Mouse (Mus musculus) mouse embryonic stem cell (cell line): ENCODE data around the gene Hoxd11.

Experiments
- in situ Hi-C, 2 experiments: fragments of 300-500 bp; cut with MboI; formaldehyde crosslinking; loops; 1 replicate in 1 of 2; 3 replicates in 1 of 2; pipeline ENCODE4 v1.14.3; 2019 to 2020; ENCODE audit warnings: low sequenced_read_pairs in 2 of 2, low pct_unique_long_range_greater_than_20kb in 1 of 2, mixed read lengths in 1 of 2; ENCODE audit not compliant: unreplicated experiment in 1 of 2

Hoxd11 gene

DNA sequence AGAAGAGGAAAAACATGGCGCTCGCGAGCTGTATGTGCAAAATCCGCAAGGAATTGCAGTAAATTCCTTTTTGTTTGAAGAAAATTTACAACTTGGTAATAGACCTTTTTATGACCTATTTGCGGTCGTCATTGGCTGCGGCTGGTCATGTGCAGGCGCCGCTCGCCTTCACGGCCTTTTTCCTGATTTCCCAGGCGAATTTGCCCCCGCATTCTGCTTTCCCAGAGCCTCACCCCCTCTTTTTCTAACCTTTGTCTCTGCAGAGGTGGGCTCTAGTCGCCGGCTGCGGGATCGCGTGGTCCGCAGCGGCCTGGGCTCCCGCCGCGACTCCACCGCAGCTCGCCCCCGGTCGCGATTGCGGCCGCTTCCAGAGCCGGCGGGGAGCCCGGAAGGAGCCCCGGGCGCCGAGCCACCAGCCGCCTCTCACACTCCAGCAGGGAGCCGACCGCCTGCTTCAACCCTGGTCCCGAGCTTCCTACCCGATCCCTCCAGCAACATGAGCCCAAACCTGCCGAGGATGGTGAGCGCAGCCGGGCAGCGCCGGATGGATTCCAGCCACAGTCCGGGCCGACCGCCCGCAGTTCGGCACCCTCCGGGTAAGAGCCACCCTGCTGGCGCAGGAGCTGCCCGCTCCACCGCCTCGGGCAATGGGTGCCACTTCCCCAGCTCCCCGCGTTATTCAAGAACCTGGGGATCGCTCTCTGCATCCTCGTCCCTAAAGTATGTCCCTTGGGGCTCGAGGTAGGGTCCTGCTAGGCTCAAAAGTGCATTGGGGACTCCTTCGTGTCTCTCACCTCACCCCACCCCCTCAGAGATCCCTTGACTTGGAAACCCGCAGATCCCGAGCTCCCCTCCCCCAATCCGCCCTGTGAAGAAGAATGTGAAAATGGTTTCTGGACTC lies 32.6 kb downstream of the Hoxd11 start, which contains the start of the genes Hoxd3 and Hoxd4:
Gene Hoxd3 (plus strand): TSS at position 207 of the 901 bp plus-strand sequence.
Gene Hoxd4 (plus strand): TSS at position 209 of the 901 bp plus-strand sequence.
- in situ Hi-C loops = no loop called here

GRCm38 (mm10) chr2:74713239-74714150 lies 34.1 kb downstream of the Hoxd11 start:
- in situ Hi-C loops = no loop called here

DNA sequence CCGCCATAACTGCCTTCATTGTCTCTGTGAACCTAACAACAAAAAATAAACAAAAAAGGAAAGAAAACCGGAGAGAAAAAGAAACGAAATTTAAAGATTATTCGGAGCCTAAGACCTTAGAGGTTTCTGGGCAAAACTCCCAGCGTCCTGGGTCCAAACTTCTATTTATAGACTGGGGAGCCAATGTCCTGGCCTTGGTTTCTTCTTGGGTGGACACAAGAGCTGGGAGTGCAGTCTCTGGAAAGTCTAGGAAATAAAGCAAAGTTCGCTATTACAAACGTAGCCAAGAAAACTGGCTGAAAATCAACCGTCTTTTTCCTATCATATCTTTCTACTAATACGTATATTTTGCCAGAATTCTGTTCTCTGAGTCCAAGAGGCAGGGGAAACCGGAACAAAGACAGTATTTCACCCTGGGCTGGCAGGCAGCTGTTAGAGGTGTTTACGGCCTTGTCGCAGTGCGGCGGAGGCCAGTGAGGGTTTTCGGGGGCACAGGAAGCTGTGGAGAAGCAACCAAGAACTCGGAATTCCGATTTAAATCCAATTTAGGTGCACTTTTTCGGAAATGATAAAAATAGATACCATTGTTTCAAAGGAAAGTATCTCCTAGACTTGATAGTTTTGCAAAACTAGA lies 34.9 kb downstream of the Hoxd11 start:
- in situ Hi-C loops = no loop called here

DNA sequence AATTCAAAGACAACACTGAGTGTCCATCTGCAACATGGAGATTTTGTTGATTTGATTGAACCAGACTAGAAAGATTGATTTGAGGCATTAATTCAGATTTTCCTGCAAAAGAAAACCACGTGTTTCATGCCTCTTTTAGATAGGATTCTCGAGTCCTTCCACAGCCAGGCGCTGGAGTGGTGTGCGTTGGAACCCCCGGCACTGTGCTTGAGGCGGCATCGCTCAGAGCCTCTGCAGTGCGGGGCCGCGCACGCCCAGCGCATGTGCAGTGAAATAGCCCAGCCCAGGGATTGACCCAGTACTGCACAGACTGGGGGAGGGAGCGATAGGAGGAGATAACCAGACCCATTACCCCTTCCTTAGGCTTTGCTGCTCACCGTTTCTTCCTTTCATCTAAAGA lies 35.5 kb downstream of the Hoxd11 start:
- in situ Hi-C loops = no loop called here

GRCm38 (mm10) chr2:74715504-74716241 lies 36.3 kb downstream of the Hoxd11 start:
- in situ Hi-C loops = no loop called here

DNA sequence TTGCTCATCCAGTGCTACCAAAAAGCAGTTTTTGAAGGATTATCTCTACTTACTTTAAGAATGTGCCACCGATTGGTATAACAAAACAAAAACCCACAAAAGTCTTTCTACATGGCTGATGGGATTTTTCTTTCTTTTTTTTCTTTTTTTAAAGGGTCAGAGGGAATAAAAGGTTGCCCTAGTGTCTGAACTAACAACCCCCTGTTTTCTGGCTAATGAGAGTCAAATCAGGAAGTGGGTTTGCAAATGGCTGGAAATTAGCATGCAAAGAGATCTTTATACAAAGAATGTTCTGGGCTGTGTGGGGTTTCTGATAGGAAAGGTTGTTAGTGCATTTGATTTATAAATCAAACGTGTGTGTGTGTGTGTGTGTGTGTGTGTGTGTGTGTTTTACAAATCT lies 41.0 kb downstream of the Hoxd11 start:
- in situ Hi-C loops = no loop called here

DNA sequence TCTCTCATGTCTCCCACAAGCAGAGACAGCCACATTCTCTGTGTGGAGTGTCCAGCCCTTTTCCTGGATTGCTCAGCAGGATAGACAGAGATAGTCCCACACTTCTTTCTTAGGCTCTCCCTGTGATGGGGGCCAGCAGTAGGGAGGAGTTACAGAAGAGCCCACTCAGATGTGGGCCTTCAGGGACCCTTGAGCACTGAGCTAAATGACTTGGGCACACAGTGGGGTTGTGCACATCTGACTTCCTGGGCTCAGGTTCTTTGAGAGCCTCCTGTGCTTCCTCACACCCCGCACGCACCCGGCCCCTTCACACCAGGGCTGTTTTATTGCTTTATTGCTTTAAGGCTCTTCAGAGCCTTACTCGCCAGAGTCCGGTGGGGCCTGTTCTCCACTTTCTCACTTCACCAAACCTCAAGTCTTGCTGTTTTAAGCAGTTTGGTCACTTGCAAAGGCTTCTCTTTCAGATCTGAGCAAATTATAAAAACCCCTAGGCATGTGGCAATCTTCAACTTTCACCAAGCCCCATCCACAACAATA lies 41.7 kb downstream of the Hoxd11 start:
- in situ Hi-C loops = no loop called here

GRCm38 (mm10) chr2:74721882-74722281 lies 42.5 kb downstream of the Hoxd11 start:
- in situ Hi-C loops = no loop called here

DNA sequence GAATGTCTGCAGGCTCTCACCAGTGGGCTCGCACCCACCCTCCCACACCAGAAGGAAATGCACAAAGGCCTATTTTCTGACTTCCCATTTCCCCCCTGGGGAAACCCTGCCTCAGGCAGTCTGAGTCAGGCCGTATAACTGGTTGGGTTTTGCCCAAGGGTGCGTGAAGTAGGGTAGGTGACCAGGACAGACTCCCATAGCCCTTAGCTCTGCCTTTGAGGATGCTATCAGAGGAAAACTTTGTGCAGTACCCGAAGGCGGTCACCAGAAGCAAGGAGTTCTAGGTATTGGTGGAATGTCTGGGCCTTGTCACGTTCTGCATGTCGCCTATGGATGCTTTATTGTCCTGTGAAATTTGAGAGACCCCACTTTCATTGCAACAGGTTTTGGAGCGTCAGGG lies 43.6 kb downstream of the Hoxd11 start:
- in situ Hi-C loops = no loop called here

DNA sequence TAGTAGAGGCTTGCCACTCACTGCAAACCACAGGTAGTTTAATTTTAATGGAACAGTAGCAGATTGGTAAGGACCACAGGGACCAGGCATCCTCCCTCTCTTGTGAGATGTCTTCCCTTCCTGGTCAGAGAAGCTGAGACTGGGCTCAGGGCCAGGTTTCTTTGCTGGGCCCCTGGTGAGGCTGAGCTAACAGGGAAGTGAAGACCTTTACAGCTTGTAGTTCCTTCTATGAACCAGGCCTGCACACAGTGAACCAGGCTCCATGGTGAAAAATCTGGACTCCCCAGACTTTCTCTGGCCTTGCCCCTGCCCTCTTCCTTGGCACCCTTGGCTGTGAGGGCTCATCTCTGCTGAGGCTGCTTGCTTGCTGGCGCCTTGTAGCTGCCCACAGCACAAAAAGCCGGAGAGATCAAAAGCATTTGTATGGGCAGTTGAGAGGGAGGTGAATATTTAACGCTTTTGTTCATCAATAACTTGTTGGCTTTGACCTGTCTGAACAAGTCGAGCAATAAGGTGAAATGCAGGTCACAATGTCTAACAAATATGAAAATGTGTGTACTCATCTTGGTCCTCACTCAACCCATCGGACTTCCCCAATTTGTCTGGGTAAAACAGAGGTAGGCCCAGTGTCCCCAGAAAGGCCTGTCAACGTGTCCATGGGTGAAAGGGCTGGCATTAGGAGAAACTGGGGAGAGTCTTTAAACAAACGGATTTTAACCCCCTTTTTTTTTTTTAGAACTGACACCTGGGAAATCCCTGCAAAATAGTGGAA lies 45.1 kb downstream of the Hoxd11 start:
- in situ Hi-C loops = no loop called here

DNA sequence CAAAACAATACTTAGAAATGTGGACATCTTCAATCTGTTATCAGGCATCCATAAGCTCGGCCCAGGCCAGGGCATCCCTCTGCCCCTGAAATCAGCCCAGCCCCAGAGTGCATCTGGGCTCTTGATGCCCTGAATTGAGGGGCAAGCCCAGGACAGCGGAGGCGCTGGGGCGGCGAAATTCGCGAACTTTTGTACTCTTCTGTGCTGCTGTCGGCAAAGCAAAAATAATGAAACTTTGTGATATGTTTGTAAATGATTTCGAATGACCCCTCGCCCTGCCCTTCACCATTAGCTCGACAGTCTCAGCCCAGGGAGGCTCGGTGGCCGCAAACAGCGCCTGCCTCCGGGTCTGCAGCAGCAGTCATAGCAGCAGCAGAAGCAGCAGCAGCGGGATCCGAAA lies 45.8 kb downstream of the Hoxd11 start:
- in situ Hi-C loops = no loop called here

GRCm38 (mm10) chr2:74726551-74726950 lies 47.2 kb downstream of the Hoxd11 start, which contains the start of gene Gm28230:
TSS of gene Gm28230 (plus strand) at chr2:74726728.
- in situ Hi-C loops = no loop called here

DNA sequence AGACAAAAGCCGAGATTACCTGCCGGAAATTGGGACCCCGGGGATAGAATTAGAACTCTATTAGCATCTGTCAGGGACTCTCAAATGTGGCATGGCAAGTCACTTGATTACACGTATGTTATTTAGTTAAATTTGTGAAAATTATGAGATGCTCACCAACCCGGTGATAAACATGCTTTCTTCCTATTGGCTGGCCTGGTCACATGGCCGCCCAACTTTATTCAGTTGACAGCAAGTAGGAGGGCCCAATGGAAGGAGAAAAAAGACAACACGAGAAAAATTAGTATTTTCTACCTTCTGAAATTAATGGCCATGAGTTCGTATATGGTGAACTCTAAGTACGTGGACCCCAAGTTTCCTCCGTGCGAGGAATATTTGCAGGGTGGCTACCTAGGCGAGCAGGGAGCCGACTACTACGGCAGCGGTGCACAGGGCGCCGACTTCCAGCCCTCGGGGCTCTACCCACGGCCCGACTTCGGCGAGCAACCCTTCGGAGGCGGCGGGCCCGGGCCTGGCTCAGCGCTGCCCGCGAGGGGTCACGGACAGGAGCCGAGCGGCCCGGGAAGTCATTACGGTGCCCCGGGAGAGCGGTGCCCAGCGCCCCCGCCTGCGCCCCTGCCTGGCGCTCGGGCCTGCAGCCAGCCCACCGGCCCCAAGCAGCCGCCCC lies 47.7 kb downstream of the Hoxd11 start:
- in situ Hi-C loops = no loop called here

DNA sequence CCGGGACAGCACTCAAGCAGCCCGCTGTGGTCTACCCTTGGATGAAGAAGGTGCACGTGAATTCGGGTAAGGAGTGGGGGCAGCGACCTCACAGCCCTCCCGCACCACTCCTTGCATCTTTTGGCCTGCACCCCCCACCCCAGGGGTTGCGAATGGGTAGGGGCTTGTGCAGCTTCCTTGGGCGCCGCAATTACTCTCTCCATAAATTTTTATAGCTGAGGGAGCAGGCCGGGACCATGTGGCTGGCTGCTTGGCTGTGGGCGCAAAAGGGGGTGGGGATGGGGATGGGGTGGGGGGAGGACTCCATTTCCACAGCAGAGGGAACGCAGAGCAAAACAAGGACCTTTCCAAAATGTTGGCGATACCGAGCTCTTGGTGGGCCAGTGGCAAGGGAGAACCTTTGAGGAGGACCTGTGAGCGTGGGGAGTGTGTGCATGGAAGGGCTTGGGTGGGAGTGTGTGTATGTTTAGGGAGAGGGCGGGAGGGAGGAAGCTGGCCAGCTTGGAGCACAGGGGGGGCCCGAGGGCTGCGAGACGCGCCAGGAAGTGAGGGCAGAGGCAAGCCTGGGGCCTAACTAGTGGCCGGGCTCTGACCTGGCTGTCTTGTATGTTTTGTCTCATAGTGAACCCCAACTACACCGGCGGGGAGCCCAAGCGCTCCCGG lies 48.4 kb downstream of the Hoxd11 start:
- in situ Hi-C loops = no loop called here

- in situ Hi-C loops = no loop called here
Observed at GRCm38 (mm10) chr2:74728303-74728680, 48.9 kb downstream of the Hoxd11 start.

DNA sequence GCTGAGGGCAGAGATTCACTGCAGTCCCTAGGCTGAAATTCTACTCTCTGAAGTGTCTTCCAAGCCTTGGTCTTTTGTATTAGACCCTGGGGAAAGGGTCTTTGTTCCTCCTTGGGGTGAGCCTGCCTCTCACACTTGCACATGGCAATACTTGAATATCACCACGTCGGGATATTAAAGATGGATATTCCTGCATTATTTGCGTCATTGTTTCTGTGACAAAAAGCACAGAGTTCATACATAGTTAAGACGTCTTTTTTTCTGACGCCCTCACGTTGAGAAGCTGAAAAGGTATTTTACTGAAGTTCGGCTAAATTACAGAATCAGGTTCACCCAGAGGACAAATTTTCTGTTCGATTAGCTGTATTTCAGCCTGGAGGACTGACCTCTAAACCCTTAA lies 51.0 kb downstream of the Hoxd11 start:
- in situ Hi-C loops = loop anchor here in 1 of 2 experiments (10.0 kb wide), 1 partner anchor 46 kb away; no protein-coding TSS in a partner anchor
